Mouse (Mus musculus) T-cell, adult 2 months (primary cell): Measurements from ENCODE around the gene Ide.

Experiments
- DNase-seq: peaks from one replicate; pipeline ENCODE4 v3.0.0; 2022; ENCODE audit warnings: low spot score

The Ide gene

GRCm38 (mm10) chr19:37337752-37338151 is at the start of gene Ide:
Ide (minus strand) TSS chr19:37337852.
- DNase-seq = no peak

GRCm38 (mm10) chr19:37386126-37386525 is 48.5 kb upstream of the Ide start:
- no peak for DNase-seq

- DNase-seq = no peak
Observed at GRCm38 (mm10) chr19:37378816-37379215, 41.2 kb upstream of the Ide start.

- no peak for DNase-seq
Observed at GRCm38 (mm10) chr19:37377404-37377990, 39.8 kb upstream of the Ide start.

- DNase-seq = no peak
Observed at GRCm38 (mm10) chr19:37376841-37377240, 39.2 kb upstream of the Ide start.

- DNase-seq = peak; percentile 97
Observed at GRCm38 (mm10) chr19:37375755-37376615, 38.3 kb upstream of the Ide start, which contains the start of gene Kif11. Kif11 (plus strand) TSS chr19:37376403.

- DNase-seq = peak; percentile 1
Observed at GRCm38 (mm10) chr19:37374941-37375754, 37.5 kb upstream of the Ide start.

- DNase-seq = peak; percentile 35
Observed at GRCm38 (mm10) chr19:37370356-37370755, 32.7 kb upstream of the Ide start.

GRCm38 (mm10) chr19:37369921-37370320 is 32.3 kb upstream of the Ide start:
- no peak for DNase-seq

GRCm38 (mm10) chr19:37368990-37369389 is 31.3 kb upstream of the Ide start:
- DNase-seq = no peak

- no peak for DNase-seq
Observed at GRCm38 (mm10) chr19:37363128-37363939, 25.7 kb upstream of the Ide start.

- no peak for DNase-seq
Observed at GRCm38 (mm10) chr19:37362545-37362944, 24.9 kb upstream of the Ide start.

- no peak for DNase-seq
Observed at GRCm38 (mm10) chr19:37360044-37360443, 22.4 kb upstream of the Ide start.

- DNase-seq = no peak
Observed at GRCm38 (mm10) chr19:37353331-37353730, 15.7 kb upstream of the Ide start.

- no peak for DNase-seq
Observed at GRCm38 (mm10) chr19:37352756-37353155, 15.1 kb upstream of the Ide start.

GRCm38 (mm10) chr19:37348952-37349351 is 11.3 kb upstream of the Ide start:
- no peak for DNase-seq

- no peak for DNase-seq
Observed at GRCm38 (mm10) chr19:37348331-37348730, 10.7 kb upstream of the Ide start.

GRCm38 (mm10) chr19:37346258-37346657 is 8.6 kb upstream of the Ide start:
- DNase-seq = no peak

GRCm38 (mm10) chr19:37343899-37344298 is 6.2 kb upstream of the Ide start:
- DNase-seq = no peak

- no peak for DNase-seq
Observed at GRCm38 (mm10) chr19:37340931-37341330, 3.3 kb upstream of the Ide start.

GRCm38 (mm10) chr19:37340495-37340894 is 2.8 kb upstream of the Ide start:
- no peak for DNase-seq

- no peak for DNase-seq
Observed at GRCm38 (mm10) chr19:37335392-37335791, 2.3 kb downstream of the Ide start.
